Mouse (Mus musculus) hindbrain, embryonic 12.5 days (tissue): ENCODE measurements around the gene Urod. TPM values are rescaled to one million over a fixed set of nuclear protein-coding genes. Genes with fewer than 3 reads are reported as not detected.

ENCODE experiments used
- ATAC-seq: fragments of 200-750 bp; cut with Nextera tagmentation; 2 replicates; pipeline ENCODE4 v1.8.0; 2017; ENCODE audit warnings: moderate TSS enrichment; ENCODE audit not compliant: low FRiP score
- H3K27ac ChIP-seq: fragments of 300-500 bp; sonication (generic); 2 replicates; pipeline ENCODE4 v1.5.1; 2016; ENCODE audit warnings: mild to moderate bottlenecking
- H3K27me3 ChIP-seq: fragments of 300-500 bp; sonication (generic); 2 replicates; pipeline ENCODE4 v1.6.1; 2016; ENCODE audit warnings: mild to moderate bottlenecking
- H3K36me3 ChIP-seq: fragments of 300-500 bp; sonication (generic); 2 replicates; pipeline ENCODE4 v1.6.1; 2016; ENCODE audit warnings: mild to moderate bottlenecking
- H3K4me1 ChIP-seq: fragments of 300-500 bp; sonication (generic); 2 replicates; pipeline ENCODE4 v1.6.1; 2016
- H3K4me2 ChIP-seq: fragments of 300-500 bp; sonication (generic); replicated peaks from 2 replicates; pipeline ENCODE4 v1.6.1; 2016; ENCODE audit warnings: mild to moderate bottlenecking
- H3K4me3 ChIP-seq: fragments of 300-500 bp; sonication (generic); 2 replicates; pipeline ENCODE4 v1.5.1; 2016; ENCODE audit warnings: mild to moderate bottlenecking
- H3K9ac ChIP-seq: fragments of 300-500 bp; sonication (generic); 2 replicates; pipeline ENCODE4 v1.6.1; 2016; ENCODE audit warnings: mild to moderate bottlenecking, moderate library complexity
- H3K9me3 ChIP-seq: fragments of 300-500 bp; sonication (generic); replicated peaks from 2 replicates; pipeline ENCODE4 v1.6.1; 2016; ENCODE audit warnings: mild to moderate bottlenecking
- WGBS: fragments of 180-500 bp; shearing (Covaris S2); methylation state at CpG from one replicate; pipeline ENCODE4 v1.1.7; 2016; 5-methylcytosine and 5-hydroxymethylcytosine counted together
- polyA plus RNA-seq: library from polyadenylated mRNA; unstranded; fragments of >200 nt; fragmentation: Nextera tagmentation; extraction: Ambion mirVana; gene quantifications from 2 replicates; pipeline ENCODE4 v1.2.1, GENCODE M21; 2016

Gene Urod
- polyA plus RNA-seq, 1 experiment from 2014 or later, result 87.5 TPM

- no peaks in the 10 kb centered on the region for H3K27me3 ChIP-seq
- H3K4me3 ChIP-seq, result no peak overlapping the region
- no peak overlapping the region; the same call in 1 of the 2 replicates for H3K27ac ChIP-seq
- no peaks in the 10 kb centered on the region for H3K9me3 ChIP-seq
- ATAC-seq, result no peak
- no peak overlapping the region for H3K4me2 ChIP-seq
- H3K36me3 ChIP-seq, result peaks cover 39% of the 10 kb centered on the region
- H3K9ac ChIP-seq, result no peak overlapping the region
- H3K4me1 ChIP-seq, result no peaks in the 10 kb centered on the region
- WGBS, result 69% methylated on average over 5 of the region's 5 CpGs
Observed at GRCm38 (mm10) chr4:116987122-116987456, 7.1 kb downstream of the Urod start.

DNA sequence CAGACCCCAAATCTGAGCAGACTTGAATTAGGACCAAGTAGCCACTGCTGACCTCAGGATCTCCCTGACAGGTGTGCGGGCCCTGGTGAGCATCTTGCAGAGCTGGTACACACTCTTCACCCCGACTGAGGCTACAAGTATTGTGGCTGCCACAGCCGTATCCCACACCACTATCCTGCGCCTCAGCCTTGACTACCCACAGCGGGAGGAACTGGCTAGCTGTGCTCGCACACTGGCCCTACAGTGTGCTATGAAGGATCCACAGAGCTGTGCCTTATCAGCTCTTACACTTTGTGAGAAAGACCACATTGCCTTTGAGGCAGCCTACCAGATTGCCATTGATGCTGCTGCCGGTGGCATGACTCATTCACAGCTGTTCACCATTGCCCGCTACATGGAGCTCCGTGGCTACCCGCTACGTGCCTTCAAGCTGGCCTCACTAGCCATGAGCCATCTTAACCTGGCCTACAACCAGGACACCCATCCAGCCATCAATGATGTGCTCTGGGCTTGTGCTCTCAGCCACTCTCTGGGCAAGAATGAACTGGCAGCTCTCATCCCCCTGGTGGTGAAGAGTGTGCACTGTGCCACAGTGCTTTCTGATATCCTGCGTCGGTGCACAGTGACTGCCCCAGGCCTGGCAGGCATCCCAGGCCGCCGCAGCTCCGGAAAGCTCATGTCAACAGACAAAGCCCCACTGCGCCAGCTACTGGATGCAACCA, 7.7 kb downstream of the Urod start:
- 68% methylated on average over 17 of the region's 17 CpGs for WGBS
- H3K4me2 ChIP-seq, result no peak overlapping the region
- H3K9ac ChIP-seq, result no peak overlapping the region
- ATAC-seq, result peak; percentile 85
- no peak overlapping the region for H3K4me3 ChIP-seq
- peaks cover 43% of the 10 kb centered on the region for H3K36me3 ChIP-seq
- H3K9me3 ChIP-seq, result no peaks in the 10 kb centered on the region
- H3K4me1 ChIP-seq, result no peaks in the 10 kb centered on the region
- H3K27me3 ChIP-seq, result no peaks in the 10 kb centered on the region
- no peak overlapping the region for H3K27ac ChIP-seq

GRCm38 (mm10) chr4:116985681-116986080, 8.5 kb downstream of the Urod start:
- H3K4me2 ChIP-seq, result no peak overlapping the region
- no peaks in the 10 kb centered on the region for H3K9me3 ChIP-seq
- H3K27ac ChIP-seq, result no peak overlapping the region
- no peaks in the 10 kb centered on the region for H3K27me3 ChIP-seq
- no peak for ATAC-seq
- no peak overlapping the region for H3K9ac ChIP-seq
- no peak overlapping the region for H3K4me3 ChIP-seq
- no peaks in the 10 kb centered on the region for H3K4me1 ChIP-seq
- H3K36me3 ChIP-seq, result peaks cover 52% of the 10 kb centered on the region
- 94% methylated on average over 7 of the region's 7 CpGs for WGBS

GRCm38 (mm10) chr4:116976503-116976902, 17.7 kb downstream of the Urod start:
- H3K9ac ChIP-seq, result no peak overlapping the region
- no peaks in the 10 kb centered on the region for H3K4me1 ChIP-seq
- no peaks in the 10 kb centered on the region for H3K9me3 ChIP-seq
- H3K27ac ChIP-seq, result no peak overlapping the region
- H3K4me2 ChIP-seq, result no peak overlapping the region
- no peaks in the 10 kb centered on the region for H3K27me3 ChIP-seq
- no peak overlapping the region for H3K4me3 ChIP-seq
- H3K36me3 ChIP-seq, result peaks cover 64% of the 10 kb centered on the region
- WGBS, result 66% methylated on average over 2 of the region's 2 CpGs
- ATAC-seq, result no peak

GRCm38 (mm10) chr4:116954951-116955350, 39.3 kb downstream of the Urod start:
- H3K4me3 ChIP-seq, result no peak overlapping the region
- no peak for ATAC-seq
- no peaks in the 10 kb centered on the region for H3K27me3 ChIP-seq
- H3K4me2 ChIP-seq, result no peak overlapping the region
- WGBS, result 90% methylated on average over 7 of the region's 7 CpGs
- no peak overlapping the region for H3K9ac ChIP-seq
- H3K9me3 ChIP-seq, result no peaks in the 10 kb centered on the region
- H3K27ac ChIP-seq, result no peak overlapping the region
- H3K4me1 ChIP-seq, result no peaks in the 10 kb centered on the region
- H3K36me3 ChIP-seq, result peaks cover 5% of the 10 kb centered on the region; the same call in 1 of the 2 replicates

DNA sequence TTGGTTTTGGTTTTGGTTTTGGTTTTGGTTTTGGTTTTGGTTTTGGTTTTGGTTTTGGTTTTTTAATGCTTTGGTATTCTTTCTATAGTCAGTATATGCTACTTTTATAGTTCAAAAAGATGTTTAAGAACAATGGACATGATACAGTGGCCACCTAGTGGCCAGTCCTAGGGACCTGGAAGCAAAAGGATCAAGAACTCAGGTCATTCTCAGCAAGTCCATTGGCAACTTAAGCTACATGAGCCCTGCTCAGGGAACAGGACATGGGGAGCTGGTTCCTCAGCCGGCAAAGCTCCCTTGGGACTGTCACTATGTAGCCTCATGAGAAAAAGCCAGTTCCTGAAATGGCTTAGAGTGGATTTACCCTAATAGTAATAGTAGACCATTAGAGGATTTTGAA, 42.6 kb downstream of the Urod start:
- H3K36me3 ChIP-seq, result 0 out of 2 replicates have a peak, but pooled peaks cover 2% of the 10 kb centered on the region
- 56% methylated on average over 1 of the region's 1 CpGs for WGBS
- no peaks in the 10 kb centered on the region for H3K9me3 ChIP-seq
- no peak for ATAC-seq
- no peak overlapping the region for H3K4me2 ChIP-seq
- H3K4me3 ChIP-seq, result no peak overlapping the region
- H3K9ac ChIP-seq, result no peak overlapping the region
- no peak overlapping the region for H3K27ac ChIP-seq
- no peaks in the 10 kb centered on the region for H3K27me3 ChIP-seq
- H3K4me1 ChIP-seq, result no peaks in the 10 kb centered on the region

GRCm38 (mm10) chr4:116944055-116944454, 50.2 kb downstream of the Urod start:
- H3K36me3 ChIP-seq, result no peaks in the 10 kb centered on the region
- H3K27me3 ChIP-seq, result no peaks in the 10 kb centered on the region
- no peak for ATAC-seq
- no peak overlapping the region for H3K9ac ChIP-seq
- no peak overlapping the region for H3K4me2 ChIP-seq
- H3K4me1 ChIP-seq, result peaks cover 20% of the 10 kb centered on the region
- H3K9me3 ChIP-seq, result no peaks in the 10 kb centered on the region
- no peak overlapping the region for H3K4me3 ChIP-seq
- WGBS, result 24% methylated on average over 5 of the region's 5 CpGs
- H3K27ac ChIP-seq, result peak overlapping the region; percentile 35; the same call in 1 of the 2 replicates

GRCm38 (mm10) chr4:116942695-116943094, 51.5 kb downstream of the Urod start:
- ATAC-seq, result no peak
- no peaks in the 10 kb centered on the region for H3K36me3 ChIP-seq
- H3K9ac ChIP-seq, result no peak overlapping the region
- 0 out of 2 replicates have a peak overlapping the region, but pooled peaks have one; percentile 23 for H3K27ac ChIP-seq
- no peaks in the 10 kb centered on the region for H3K9me3 ChIP-seq
- no peaks in the 10 kb centered on the region for H3K27me3 ChIP-seq
- H3K4me1 ChIP-seq, result peaks cover 24% of the 10 kb centered on the region
- WGBS, result 42% methylated on average over 2 of the region's 2 CpGs
- H3K4me3 ChIP-seq, result no peak overlapping the region
- no peak overlapping the region for H3K4me2 ChIP-seq

Other genes with a start within 250 kb of the Urod start
- 32.1 and 32.4 TPM in 2 replicates for gene Toe1, start 186.8 kb downstream of the Urod start, polyA plus RNA-seq
- 11.5 and 15.1 TPM in 2 replicates for gene Mutyh, start 186.7 kb downstream of the Urod start, polyA plus RNA-seq
- 1.5 and 1.7 TPM in 2 replicates for gene Hpdl, start 172.7 kb downstream of the Urod start, polyA plus RNA-seq
- 7.4 and 8.5 TPM in 2 replicates for gene Zswim5, start 117.0 kb downstream of the Urod start, polyA plus RNA-seq
- 20.2 and 20.6 TPM in 2 replicates for gene Hectd3, start 904 bp upstream of the Urod start, polyA plus RNA-seq
- 41.5 and 47.4 TPM in 2 replicates for gene Eif2b3, start 25.0 kb upstream of the Urod start, polyA plus RNA-seq
- gene Ptch2, start 101.7 kb upstream of the Urod start, polyA plus RNA-seq, result 4.5 and 5.9 TPM in 2 replicates
- gene Btbd19, start 131.3 kb upstream of the Urod start, polyA plus RNA-seq, result 4.0 and 4.5 TPM in 2 replicates
- gene Tctex1d4, start 132.4 kb upstream of the Urod start, polyA plus RNA-seq, result 0.34 TPM in 1 of 2 replicates, not detected in the other
- gene Plk3, start 139.6 kb upstream of the Urod start, polyA plus RNA-seq, result 26.4 and 29.6 TPM in 2 replicates
- 588 and 618 TPM in 2 replicates for gene Rps8, start 161.8 kb upstream of the Urod start, polyA plus RNA-seq
- 55.6 and 56.4 TPM in 2 replicates for gene Kif2c, start 188.2 kb upstream of the Urod start, polyA plus RNA-seq